Mouse (Mus musculus): ENCODE measurements around the gene Tanc2. TPM values are rescaled to one million over a fixed set of nuclear protein-coding genes. Genes with fewer than 3 reads are reported as not detected.

The Tanc2 gene
- polyA plus RNA-seq, 1 experiment: 10.2 TPM

- Histone ChIP-seq H3K4me1 (ENCODE audit: control insufficient read depth, insufficient read depth, low read length) (peaks cover 2% of the 10 kb centered on the region; the same call in 1 of the 2 replicates), H3K4me3 (replicated peaks; ENCODE audit: extremely low read depth, low read depth, low read length) (no peak overlapping the region)
- no peak for DNase-seq
- TF ChIP-seq POLR2A (IDR thresholded peaks at IDR 0.05; ENCODE audit: borderline replicate concordance, extremely low read depth, low read depth, low read length) (no peak), CTCF (IDR thresholded peaks at IDR 0.05; ENCODE audit: insufficient read depth, low read length) (no peak)
Measured at GRCm38 (mm10) chr11:105602177-105602576, 12.4 kb downstream of the Tanc2 start.

- H3K4me3 ChIP-seq (replicated peaks; ENCODE audit: extremely low read depth, low read depth, low read length): no peak overlapping the region
- no peaks in the 10 kb centered on the region; the same call in 1 of the 2 replicates for H3K4me1 ChIP-seq (ENCODE audit: control insufficient read depth, insufficient read depth, low read length)
- WGBS: 81% methylated on average over 1 of the region's 1 CpGs
- TF ChIP-seq POLR2A (IDR thresholded peaks at IDR 0.05; ENCODE audit: borderline replicate concordance, extremely low read depth, low read depth, low read length) (no peak), CTCF (IDR thresholded peaks at IDR 0.05; ENCODE audit: insufficient read depth, low read length) (no peak)
- no peak for DNase-seq
Measured at GRCm38 (mm10) chr11:105626201-105626600, 36.4 kb downstream of the Tanc2 start.

GRCm38 (mm10) chr11:105643995-105644394, 54.2 kb downstream of the Tanc2 start:
- H3K4me3 ChIP-seq (replicated peaks; ENCODE audit: extremely low read depth, low read depth, low read length): no peak overlapping the region
- no peaks in the 10 kb centered on the region for H3K4me1 ChIP-seq (ENCODE audit: control insufficient read depth, insufficient read depth, low read length)
- TF ChIP-seq CTCF (IDR thresholded peaks at IDR 0.05; ENCODE audit: insufficient read depth, low read length): no peak
- no peak for TF ChIP-seq POLR2A (IDR thresholded peaks at IDR 0.05; ENCODE audit: borderline replicate concordance, extremely low read depth, low read depth, low read length)
- DNase-seq: no peak

- H3K4me3 ChIP-seq (replicated peaks; ENCODE audit: extremely low read depth, low read depth, low read length): no peak overlapping the region
- TF ChIP-seq POLR2A (IDR thresholded peaks at IDR 0.05; ENCODE audit: borderline replicate concordance, extremely low read depth, low read depth, low read length) (no peak), CTCF (IDR thresholded peaks at IDR 0.05; ENCODE audit: insufficient read depth, low read length) (no peak)
- 91% methylated on average over 2 of the region's 2 CpGs for WGBS
- H3K4me1 ChIP-seq (ENCODE audit: control insufficient read depth, insufficient read depth, low read length): no peaks in the 10 kb centered on the region
- no peak for DNase-seq
Measured at GRCm38 (mm10) chr11:105648026-105648425, 58.2 kb downstream of the Tanc2 start.

- whole genome bisulfite sequencing: 77% methylated on average over 2 of the region's 2 CpGs
Measured at GRCm38 (mm10) chr11:105654616-105655015, 64.8 kb downstream of the Tanc2 start.

GRCm38 (mm10) chr11:105655335-105655734, 65.5 kb downstream of the Tanc2 start:
- 69% methylated on average over 4 of the region's 4 CpGs for WGBS
- no peak overlapping the region for H3K4me3 ChIP-seq (replicated peaks; ENCODE audit: extremely low read depth, low read depth, low read length)
- no peak for DNase-seq
- peaks cover 4% of the 10 kb centered on the region; the same call in 1 of the 2 replicates for H3K4me1 ChIP-seq (ENCODE audit: control insufficient read depth, insufficient read depth, low read length)
- TF ChIP-seq CTCF (IDR thresholded peaks at IDR 0.05; ENCODE audit: insufficient read depth, low read length): no peak
- no peak for TF ChIP-seq POLR2A (IDR thresholded peaks at IDR 0.05; ENCODE audit: borderline replicate concordance, extremely low read depth, low read depth, low read length)

More at GRCm38 (mm10) chr11:105654616-105655015, 64.8 kb downstream of the Tanc2 start:
- Histone ChIP-seq H3K4me3 (replicated peaks; ENCODE audit: extremely low read depth, low read depth, low read length) (no peak overlapping the region), H3K4me1 (ENCODE audit: control insufficient read depth, insufficient read depth, low read length) (peaks cover 4% of the 10 kb centered on the region; the same call in 1 of the 2 replicates)
- no peak for TF ChIP-seq CTCF (IDR thresholded peaks at IDR 0.05; ENCODE audit: insufficient read depth, low read length)
- no peak for DNase-seq

GRCm38 (mm10) chr11:105667879-105668278, 78.1 kb downstream of the Tanc2 start:
- 97% methylated on average over 1 of the region's 1 CpGs for WGBS
- no peak for TF ChIP-seq POLR2A (IDR thresholded peaks at IDR 0.05; ENCODE audit: borderline replicate concordance, extremely low read depth, low read depth, low read length)
- no peak for TF ChIP-seq CTCF (IDR thresholded peaks at IDR 0.05; ENCODE audit: insufficient read depth, low read length)
- no peaks in the 10 kb centered on the region for H3K4me1 ChIP-seq (ENCODE audit: control insufficient read depth, insufficient read depth, low read length)
- no peak for DNase-seq
- H3K4me3 ChIP-seq (replicated peaks; ENCODE audit: extremely low read depth, low read depth, low read length): no peak overlapping the region

- TF ChIP-seq CTCF (IDR thresholded peaks at IDR 0.05; ENCODE audit: insufficient read depth, low read length): no peak
- TF ChIP-seq POLR2A (IDR thresholded peaks at IDR 0.05; ENCODE audit: borderline replicate concordance, extremely low read depth, low read depth, low read length): no peak
- WGBS: 91% methylated on average over 1 of the region's 1 CpGs
- no peak for DNase-seq
- no peak overlapping the region for H3K4me3 ChIP-seq (replicated peaks; ENCODE audit: extremely low read depth, low read depth, low read length)
- no peaks in the 10 kb centered on the region for H3K4me1 ChIP-seq (ENCODE audit: control insufficient read depth, insufficient read depth, low read length)
Measured at GRCm38 (mm10) chr11:105678996-105679395, 89.2 kb downstream of the Tanc2 start.

- no peak for DNase-seq
Measured at GRCm38 (mm10) chr11:105684747-105685146, 95.0 kb downstream of the Tanc2 start.

GRCm38 (mm10) chr11:105700528-105700927, 110.7 kb downstream of the Tanc2 start:
- TF ChIP-seq CTCF (IDR thresholded peaks at IDR 0.05; ENCODE audit: insufficient read depth, low read length) (no peak), POLR2A (IDR thresholded peaks at IDR 0.05; ENCODE audit: borderline replicate concordance, extremely low read depth, low read depth, low read length) (no peak)
- WGBS: 73% methylated on average over 3 of the region's 3 CpGs
- Histone ChIP-seq H3K4me3 (replicated peaks; ENCODE audit: extremely low read depth, low read depth, low read length) (no peak overlapping the region), H3K4me1 (ENCODE audit: control insufficient read depth, insufficient read depth, low read length) (no peaks in the 10 kb centered on the region)
- DNase-seq: no peak

More at GRCm38 (mm10) chr11:105684747-105685146, 95.0 kb downstream of the Tanc2 start:
- no peaks in the 10 kb centered on the region for H3K4me1 ChIP-seq (ENCODE audit: control insufficient read depth, insufficient read depth, low read length)
- TF ChIP-seq CTCF (IDR thresholded peaks at IDR 0.05; ENCODE audit: insufficient read depth, low read length) (no peak), POLR2A (IDR thresholded peaks at IDR 0.05; ENCODE audit: borderline replicate concordance, extremely low read depth, low read depth, low read length) (no peak)
- no peak overlapping the region for H3K4me3 ChIP-seq (replicated peaks; ENCODE audit: extremely low read depth, low read depth, low read length)

Measured in lung, adult 2 months (tissue).